Mouse (Mus musculus) C2C12 (cell line): ENCODE measurements around the gene Gm21970. TPM values are rescaled to one million over a fixed set of nuclear protein-coding genes. Genes with fewer than 3 reads are reported as not detected.

Source experiments
- H3K27me3 ChIP-seq: one replicate; pipeline ENCODE4 v1.6.1; 2011; ENCODE audit not compliant: control insufficient read depth, insufficient read depth, insufficient read length
- H3K36me3 ChIP-seq: one replicate; pipeline ENCODE4 v1.6.1; 2011; ENCODE audit not compliant: control insufficient read depth, insufficient read depth
- H3K4me3 ChIP-seq: one replicate; pipeline ENCODE4 v1.5.1; 2011; ENCODE audit warnings: mild to moderate bottlenecking, control low read depth; ENCODE audit not compliant: poor library complexity, insufficient read depth, severe bottlenecking
- H3K79me2 ChIP-seq: one replicate; pipeline ENCODE4 v1.6.1; 2011; ENCODE audit not compliant: control insufficient read depth, insufficient read depth
- H3K79me3 ChIP-seq: one replicate; pipeline ENCODE4 v1.6.1; 2011; ENCODE audit warnings: low read depth, control low read depth
- H3ac ChIP-seq: one replicate; pipeline ENCODE3; 2011; ENCODE audit warnings: low read depth; ENCODE audit not compliant: control insufficient read depth, insufficient read length
- CEBPB ChIP-seq: IDR thresholded peaks from one replicate; pipeline ENCODE4 v1.6.1; 2011; ENCODE audit warnings: low read depth, mild to moderate bottlenecking, control low read depth, moderate library complexity
- CTCF ChIP-seq: IDR thresholded peaks from one replicate; pipeline ENCODE4 v1.5.1; 2011; ENCODE audit not compliant: control insufficient read depth, insufficient read depth, insufficient read length
- FOSL1 ChIP-seq: IDR thresholded peaks from one replicate; pipeline ENCODE4 v1.8.0; 2011; ENCODE audit warnings: mild to moderate bottlenecking, low read length; ENCODE audit not compliant: poor library complexity, insufficient read depth, severe bottlenecking
- MAX ChIP-seq: IDR thresholded peaks from one replicate; pipeline ENCODE4 v1.6.1; 2011; ENCODE audit warnings: mild to moderate bottlenecking, control low read depth
- MYOD1 ChIP-seq: IDR thresholded peaks from one replicate; pipeline ENCODE4 v1.6.1; 2011; ENCODE audit warnings: low read depth; ENCODE audit not compliant: control insufficient read depth, insufficient read length
- MYOG ChIP-seq: IDR thresholded peaks from one replicate; pipeline ENCODE4 v1.6.1; 2011; ENCODE audit not compliant: control insufficient read depth, insufficient read length; ENCODE audit errors: extremely low read depth
- USF1 ChIP-seq: IDR thresholded peaks from one replicate; pipeline ENCODE4 v1.6.1; 2011; ENCODE audit warnings: low read depth, mild to moderate bottlenecking, control low read depth, moderate library complexity
- polyA plus RNA-seq: library from polyadenylated mRNA; unstranded; fragments of >200 nt; fragmentation: generic; extraction: Trizol; gene quantifications from one replicate; pipeline ENCODE4 v1.2.1, GENCODE M21; 2012; ENCODE audit warnings: missing spikeins

The Gm21970 gene
- polyA plus RNA-seq, 1 experiment, result not detected

DNA sequence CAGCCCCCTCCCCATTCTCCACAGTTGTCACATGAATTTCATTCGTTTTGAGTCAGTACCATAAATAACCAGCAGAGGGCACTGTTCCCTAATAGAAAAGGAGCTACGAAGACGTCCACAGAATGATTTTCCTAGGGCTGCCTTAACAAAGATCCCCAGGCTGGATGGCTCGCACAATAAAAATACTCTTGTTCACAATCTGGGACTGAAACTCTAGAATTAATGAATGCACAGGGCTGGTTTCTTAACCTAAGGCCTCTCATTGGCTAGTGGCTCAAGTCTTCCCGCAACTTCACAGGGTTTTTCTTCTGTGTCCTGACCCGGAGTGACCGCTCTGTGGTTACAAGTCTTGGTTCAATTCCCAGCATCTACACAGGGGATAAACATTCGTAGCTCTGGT, 33.0 kb upstream of the Gm21970 start:
- Histone ChIP-seq H3K27me3 (peaks cover 25% of the 10 kb centered on the region), H3K36me3 (no peaks in the 10 kb centered on the region), H3K79me3 (no peaks in the 10 kb centered on the region), H3K79me2 (no peaks in the 10 kb centered on the region), H3K4me3 (no peak overlapping the region), H3ac (no peak overlapping the region)
- TF ChIP-seq MYOD1, result no peak
- TF ChIP-seq CEBPB, result no peak
- no peak for TF ChIP-seq USF1
- TF ChIP-seq FOSL1, result no peak
- TF ChIP-seq MAX, result no peak
- TF ChIP-seq CTCF, result no peak
- no peak for TF ChIP-seq MYOG

DNA sequence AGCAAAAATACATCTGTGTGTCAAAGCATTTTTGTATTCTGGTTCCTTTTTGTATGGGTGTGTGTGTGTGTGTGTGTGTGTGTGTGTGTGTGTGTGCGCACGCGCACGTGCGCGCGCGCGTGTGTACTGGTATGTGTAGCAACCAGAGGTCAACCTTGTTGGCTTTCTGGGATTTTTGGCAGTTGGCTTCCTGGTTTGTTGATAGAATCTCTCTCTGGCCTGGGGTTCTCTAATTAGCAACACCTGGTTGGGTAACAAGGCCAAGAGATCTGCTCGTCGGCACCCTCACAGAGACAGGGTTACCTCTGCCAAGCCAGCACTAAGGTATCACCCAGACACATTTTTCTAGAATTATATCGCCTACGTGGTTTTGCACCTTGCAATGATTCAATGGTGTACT, 32.0 kb upstream of the Gm21970 start:
- Histone ChIP-seq H3K4me3 (no peak overlapping the region), H3ac (no peak overlapping the region), H3K79me3 (no peaks in the 10 kb centered on the region), H3K36me3 (no peaks in the 10 kb centered on the region), H3K27me3 (peaks cover 22% of the 10 kb centered on the region), H3K79me2 (no peaks in the 10 kb centered on the region)
- TF ChIP-seq USF1 (no peak), MYOG (no peak), CEBPB (no peak), MYOD1 (no peak), CTCF (no peak), FOSL1 (no peak), MAX (no peak)

DNA sequence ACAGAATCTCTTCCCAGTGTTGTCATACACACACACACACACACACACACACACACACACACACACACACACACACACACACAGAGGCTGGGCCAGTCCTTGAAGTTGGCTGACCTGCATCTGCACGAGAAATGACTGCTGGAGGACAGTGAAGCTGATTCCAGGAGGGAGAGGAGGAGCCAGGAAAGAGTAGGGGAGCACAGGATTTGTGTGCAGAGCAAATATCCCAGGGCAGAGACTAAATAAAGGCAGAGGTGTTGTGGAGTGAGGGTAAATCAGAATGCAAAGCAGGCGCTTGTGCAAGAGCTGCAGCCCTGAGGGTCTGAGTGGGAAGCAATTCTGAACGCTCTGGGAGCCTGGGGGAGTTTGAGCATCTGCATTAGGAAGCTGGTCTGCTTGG, 31.4 kb upstream of the Gm21970 start:
- TF ChIP-seq MYOD1 (no peak), MYOG (no peak), CTCF (no peak), USF1 (no peak), MAX (no peak), CEBPB (no peak), FOSL1 (no peak)
- no peak overlapping the region for H3K4me3 ChIP-seq
- peaks cover 16% of the 10 kb centered on the region for H3K27me3 ChIP-seq

DNA sequence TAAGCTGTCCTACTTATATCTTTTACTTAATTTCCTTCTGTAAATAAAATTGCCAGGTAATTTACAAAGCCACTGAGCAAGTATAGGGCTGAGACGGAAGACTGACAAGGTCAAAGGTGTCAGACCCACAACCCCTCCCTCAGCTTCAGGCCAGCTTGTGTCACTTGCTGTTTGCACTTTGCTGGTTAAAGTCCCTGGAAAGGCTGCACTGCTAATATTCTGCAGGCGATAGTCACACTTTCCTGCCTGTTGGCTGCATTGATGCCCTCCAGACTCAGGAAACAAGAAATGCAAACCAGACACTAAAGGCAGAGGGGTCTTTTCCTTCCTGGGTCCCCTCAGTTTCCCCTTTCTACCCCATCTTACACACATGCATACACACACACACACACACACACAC, 29.5 kb upstream of the Gm21970 start:
- Histone ChIP-seq H3K4me3 (no peak overlapping the region), H3K79me3 (no peaks in the 10 kb centered on the region), H3ac (no peak overlapping the region), H3K79me2 (no peaks in the 10 kb centered on the region), H3K36me3 (no peaks in the 10 kb centered on the region), H3K27me3 (peaks cover 8% of the 10 kb centered on the region)
- TF ChIP-seq CTCF (no peak), CEBPB (no peak), MAX (no peak), FOSL1 (no peak), MYOD1 (no peak), USF1 (no peak), MYOG (no peak)

More for the DNA sequence above, 31.4 kb upstream of the Gm21970 start:
- H3ac ChIP-seq, result no peak overlapping the region
- no peaks in the 10 kb centered on the region for H3K79me3 ChIP-seq
- no peaks in the 10 kb centered on the region for H3K36me3 ChIP-seq
- no peaks in the 10 kb centered on the region for H3K79me2 ChIP-seq

DNA sequence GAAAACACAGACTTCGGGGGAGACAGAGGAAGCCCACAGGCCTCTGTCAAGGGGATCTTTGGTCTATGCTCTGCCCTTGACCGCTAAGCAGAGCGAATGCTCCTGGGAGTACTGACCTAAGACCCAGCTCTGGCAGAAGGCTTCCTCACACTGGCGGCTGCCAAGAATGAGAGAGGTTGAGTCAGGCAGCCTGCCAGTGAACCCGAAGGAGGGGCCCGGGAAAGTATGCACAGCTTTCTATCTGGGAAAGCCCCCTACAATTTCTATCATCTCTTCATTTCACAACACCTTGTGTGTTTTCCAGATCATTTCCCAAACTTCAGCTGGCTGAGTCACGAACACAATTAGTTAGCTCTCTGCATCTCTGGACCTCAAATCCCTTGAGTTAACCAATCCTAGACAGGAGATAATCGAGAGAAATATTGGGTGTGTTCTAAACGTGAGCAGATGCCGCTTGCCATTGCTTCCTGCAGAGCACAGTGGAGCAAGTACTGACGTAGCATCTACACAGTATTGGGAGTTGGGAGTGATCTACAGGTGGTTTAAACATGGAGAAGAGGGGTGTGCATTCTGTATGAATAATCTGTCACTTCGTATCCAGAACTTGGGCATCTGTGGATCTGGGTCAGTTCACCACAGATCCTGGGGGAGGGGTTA, 28.8 kb upstream of the Gm21970 start:
- TF ChIP-seq CEBPB (peak; percentile 18), MAX (no peak)
- H3K36me3 ChIP-seq, result no peaks in the 10 kb centered on the region

DNA sequence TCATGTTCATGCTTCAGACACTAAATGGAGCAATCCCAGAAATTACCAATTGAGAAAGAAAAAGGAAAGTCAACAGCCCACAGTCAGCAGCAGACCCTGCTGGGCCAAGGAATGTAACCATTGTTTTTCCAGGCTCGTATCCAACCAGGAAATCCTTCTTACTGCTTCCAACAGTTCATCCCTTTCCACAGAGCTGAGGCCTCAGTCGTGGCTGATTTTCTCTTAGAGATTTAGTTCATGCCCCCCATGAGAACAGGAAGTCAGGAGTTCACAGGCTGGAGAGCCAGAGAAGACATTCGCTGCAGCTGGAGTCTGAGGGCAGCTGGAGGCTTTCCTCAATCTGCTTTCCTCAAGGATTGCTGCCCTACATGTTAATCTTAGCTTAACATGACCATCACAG, 28.0 kb upstream of the Gm21970 start:
- H3K79me2 ChIP-seq, result no peaks in the 10 kb centered on the region
- no peak overlapping the region for H3ac ChIP-seq
- no peaks in the 10 kb centered on the region for H3K36me3 ChIP-seq
- H3K27me3 ChIP-seq, result peaks cover 3% of the 10 kb centered on the region
- TF ChIP-seq CTCF (no peak), USF1 (no peak), MYOD1 (no peak)
- no peaks in the 10 kb centered on the region for H3K79me3 ChIP-seq
- H3K4me3 ChIP-seq, result no peak overlapping the region

More for the DNA sequence above, 28.8 kb upstream of the Gm21970 start:
- Histone ChIP-seq H3K79me3 (no peaks in the 10 kb centered on the region), H3ac (no peak overlapping the region), H3K27me3 (peaks cover 5% of the 10 kb centered on the region), H3K79me2 (no peaks in the 10 kb centered on the region), H3K4me3 (no peak overlapping the region)
